Mouse (Mus musculus): ENCODE measurements around the gene Trim25.

DNA sequence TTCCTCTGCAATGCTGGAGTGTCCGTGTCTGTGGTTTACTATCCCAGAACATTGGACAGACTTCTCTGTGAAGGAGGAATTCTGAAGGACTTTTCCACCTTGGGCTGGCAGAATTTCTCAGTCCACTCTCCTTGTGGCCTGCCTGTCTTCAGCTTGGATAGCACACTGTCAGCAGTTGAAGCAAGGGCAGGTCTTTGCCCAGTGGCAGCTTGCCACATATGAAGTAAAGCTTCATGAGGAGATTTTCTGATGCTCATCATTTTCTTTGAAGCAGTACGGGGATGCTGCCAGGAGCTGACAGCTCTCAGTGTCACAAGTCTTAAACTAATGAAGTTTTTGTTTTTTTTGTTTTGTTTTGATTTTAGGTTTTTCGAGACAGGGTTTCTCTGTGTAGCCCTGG is 40.3 kb upstream of the Trim25 start:
- TF ChIP-seq CTCF (IDR thresholded peaks at IDR 0.05; ENCODE audit: borderline replicate concordance, control insufficient read depth, extremely low read depth, insufficient read depth, low read length, poor library complexity) (no peak), POLR2A (IDR thresholded peaks at IDR 0.05; ENCODE audit: control insufficient read depth, extremely low read depth, insufficient read depth, low read length, poor library complexity) (no peak)
